Mouse (Mus musculus) B cell, adult 67 days (primary cell): Measurements from ENCODE around the gene Hspb2. TPM values are rescaled to one million over a fixed set of nuclear protein-coding genes. Genes with fewer than 3 reads are reported as not detected.

Source experiments
- total RNA-seq, 2 experiments: library from RNA; stranded (reverse); gene quantifications; 4 replicates each; pipeline ENCODE4 v1.2.4; 2023

Gene Hspb2
- not detected for total RNA-seq

GRCm38 (mm10) chr9:50752054-50752602 is at the start of gene Hspb2:
Gene Hspb2 (minus strand): TSS chr9:50752354.

GRCm38 (mm10) chr9:50774991-50775612 is 22.9 kb upstream of the Hspb2 start, which contains the start of the genes Alg9 and 1110032A03Rik:
Gene Alg9 (plus strand): TSS chr9:50775019.
Gene 1110032A03Rik (minus strand): TSS chr9:50775520.

DNA sequence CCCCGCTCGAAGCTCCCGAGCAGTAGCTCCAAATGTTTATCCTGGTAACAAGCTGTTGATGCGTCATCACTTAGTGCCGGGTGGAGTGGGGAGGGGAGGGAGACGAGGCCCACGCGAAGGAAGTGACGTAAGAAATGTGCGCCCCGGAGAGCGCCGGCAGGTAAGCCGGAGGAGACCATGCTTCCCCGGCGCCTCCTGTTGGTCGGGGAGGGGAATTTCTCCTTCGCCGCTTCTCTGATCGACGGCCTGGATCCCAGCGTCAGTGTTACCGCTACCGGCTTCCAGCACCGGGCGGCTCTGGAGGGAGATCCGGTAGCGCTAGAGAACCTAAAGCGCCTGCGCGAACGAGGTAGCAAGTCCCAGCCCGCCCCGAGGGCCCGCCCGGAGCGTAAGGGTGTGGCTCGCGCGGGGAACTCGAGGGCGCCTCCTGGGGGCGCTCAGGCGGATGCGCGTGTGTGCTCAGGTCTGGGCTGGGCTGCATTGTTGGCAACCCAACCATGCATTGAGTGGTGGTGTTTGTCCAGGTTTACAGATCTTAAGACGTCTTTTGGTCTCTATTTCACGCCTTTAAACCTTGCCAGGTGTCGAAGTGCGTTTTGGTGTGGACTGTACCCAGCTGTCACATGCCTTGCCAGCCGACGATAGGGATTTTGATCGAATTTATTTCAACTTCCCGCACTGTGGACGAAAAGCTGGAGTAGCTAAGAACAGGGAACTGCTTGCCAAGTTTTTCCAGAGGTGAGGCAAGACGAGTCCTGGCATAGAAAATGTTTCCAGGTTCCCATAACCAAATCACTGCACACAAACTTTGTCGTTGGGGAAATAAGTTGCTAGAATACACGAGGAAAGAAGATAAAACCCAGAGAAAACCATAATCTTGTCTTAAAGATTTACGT is 16.2 kb upstream of the Hspb2 start, which contains the start of gene Fdxacb1:
Gene Fdxacb1, plus strand, starts transcription at position 130 of the 896 bp plus-strand sequence.

GRCm38 (mm10) chr9:50751323-50751722 is 831 bp downstream of the Hspb2 start, which contains the start of gene Cryab:
Gene Cryab (plus strand): TSS chr9:50751325.

DNA sequence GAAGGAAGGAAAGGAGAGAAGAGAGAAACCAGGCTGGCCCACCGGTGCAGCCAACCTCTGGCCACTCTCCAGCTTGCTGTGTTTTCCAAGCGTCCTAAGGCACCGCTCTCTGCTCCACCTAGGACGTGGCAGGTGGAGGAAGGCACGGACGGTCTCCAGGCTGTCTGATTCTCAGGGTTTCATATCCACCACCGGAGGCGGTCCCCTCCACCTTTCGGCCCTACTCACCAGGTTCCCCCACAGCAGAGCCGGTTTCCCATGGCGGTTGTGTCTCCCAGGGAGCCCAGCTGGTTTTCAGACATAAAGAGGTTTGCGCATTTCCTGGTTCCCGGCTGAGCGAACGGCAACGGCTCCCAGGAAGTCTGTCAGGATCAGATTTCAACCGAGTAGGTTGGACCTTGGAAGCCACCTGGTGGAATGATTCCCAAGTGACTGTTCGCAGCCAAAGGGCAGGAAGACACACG is 5.9 kb downstream of the Hspb2 start, which contains the start of gene 2310030G06Rik:
Gene 2310030G06Rik, minus strand, starts transcription at position 323 of the 464 bp plus-strand sequence.

DNA sequence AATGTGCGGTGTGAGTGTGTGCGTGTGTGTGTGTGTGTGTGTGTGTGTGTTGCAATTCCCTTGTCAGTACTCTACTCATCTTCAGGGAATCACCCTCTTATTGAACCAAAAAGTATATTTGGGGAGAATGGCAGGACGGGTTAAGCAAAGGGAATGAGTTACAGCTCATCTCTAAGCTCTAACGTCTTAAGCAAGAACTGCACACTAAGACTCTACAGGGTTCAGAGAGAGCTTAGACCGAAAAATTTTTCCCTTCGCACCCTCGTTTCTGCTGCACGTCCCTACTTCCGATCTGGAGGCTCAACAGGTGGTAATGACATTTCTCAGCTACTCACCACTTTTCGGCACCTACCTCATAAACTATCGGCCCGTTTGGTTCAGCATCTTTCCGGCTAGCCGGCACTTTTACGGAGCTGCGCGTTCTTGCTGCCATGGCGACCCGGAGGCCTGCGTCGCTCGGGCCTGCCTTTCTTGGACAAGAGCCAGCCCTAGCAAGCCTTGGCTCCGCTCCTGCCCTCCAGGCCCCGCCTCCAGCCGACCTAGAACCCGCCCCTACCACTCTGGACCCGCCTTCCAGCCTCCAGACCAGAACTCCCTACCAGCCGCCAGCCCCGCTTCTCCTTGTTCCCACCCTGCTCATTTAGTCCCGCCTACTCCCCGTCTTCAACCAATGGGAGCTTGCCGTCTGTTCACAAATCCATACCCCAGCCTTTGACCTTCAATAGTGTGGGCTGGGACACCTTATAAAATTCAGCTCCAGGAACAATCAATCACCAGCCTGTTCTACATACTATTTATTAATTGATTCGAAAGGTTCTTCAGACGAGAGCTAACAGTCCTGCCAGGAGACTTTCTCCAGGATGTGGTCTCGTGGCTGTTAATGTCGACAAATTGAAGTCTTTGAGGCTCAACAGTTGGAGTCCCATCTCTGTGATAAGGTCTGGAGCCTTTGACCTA is 13.0 kb downstream of the Hspb2 start, which contains the start of gene Dixdc1:
Gene Dixdc1, minus strand, starts transcription at position 604 of the 957 bp plus-strand sequence.

Other genes with a start within 250 kb of the Hspb2 start
- 10 to 100 TPM; 60.1 to 88.4 TPM for gene Pts, start 223.6 kb downstream of the Hspb2 start, total RNA-seq
- 10 to 100 TPM; 21.7 to 24.3 TPM for gene Il18, start 197.5 kb downstream of the Hspb2 start, total RNA-seq
- gene Bco2, start 197.2 kb downstream of the Hspb2 start, total RNA-seq, result 1 to 10 TPM; 2.1 to 4.1 TPM
- not detected for gene Tex12, start 191.0 kb downstream of the Hspb2 start, total RNA-seq
- 10 to 100 TPM; 49.5 to 52.9 TPM for gene Sdhd, start 148.5 kb downstream of the Hspb2 start, total RNA-seq
- gene Timm8b, start 148.4 kb downstream of the Hspb2 start, total RNA-seq, result 10 to 100 TPM; 47.4 to 50.2 TPM
- gene Pih1d2, start 135.0 kb downstream of the Hspb2 start, total RNA-seq, result under 1 TPM in 1 of 2 experiments, not detected in 1; 0.87 TPM
- gene Nkapd1, start 134.9 kb downstream of the Hspb2 start, total RNA-seq, result 10 to 100 TPM; 33.7 to 34.8 TPM
- 10 to 100 TPM; 33.5 to 38.8 TPM for gene Dlat, start 92.6 kb downstream of the Hspb2 start, total RNA-seq
- gene Dixdc1, start 12.8 kb downstream of the Hspb2 start, total RNA-seq, result not detected
- gene 2310030G06Rik, start 5.8 kb downstream of the Hspb2 start, total RNA-seq, result not detected
- gene Cryab, start 1.0 kb downstream of the Hspb2 start, total RNA-seq, result 1 to 10 TPM in 1 of 2 experiments, not detected in 1; 1.2 TPM
- 10 to 100 TPM; 18.9 to 19.4 TPM for gene Fdxacb1, start 15.9 kb upstream of the Hspb2 start, total RNA-seq
- gene Alg9, start 22.7 kb upstream of the Hspb2 start, total RNA-seq, result 10 to 100 TPM; 22.0 to 31.0 TPM
- gene 1110032A03Rik, start 23.2 kb upstream of the Hspb2 start, total RNA-seq, result 10 to 100 TPM; 25.8 to 26.1 TPM
- 10 to 100 TPM; 39.2 to 45.5 TPM for gene Ppp2r1b, start 92.9 kb upstream of the Hspb2 start, total RNA-seq